Mouse (Mus musculus): Measurements from ENCODE around the gene Nxph3.

Gene Nxph3

GRCm38 (mm10) chr11:95492256-95492655 is 22.1 kb downstream of the Nxph3 start:
- DNase-seq, result peak; percentile 65

DNA sequence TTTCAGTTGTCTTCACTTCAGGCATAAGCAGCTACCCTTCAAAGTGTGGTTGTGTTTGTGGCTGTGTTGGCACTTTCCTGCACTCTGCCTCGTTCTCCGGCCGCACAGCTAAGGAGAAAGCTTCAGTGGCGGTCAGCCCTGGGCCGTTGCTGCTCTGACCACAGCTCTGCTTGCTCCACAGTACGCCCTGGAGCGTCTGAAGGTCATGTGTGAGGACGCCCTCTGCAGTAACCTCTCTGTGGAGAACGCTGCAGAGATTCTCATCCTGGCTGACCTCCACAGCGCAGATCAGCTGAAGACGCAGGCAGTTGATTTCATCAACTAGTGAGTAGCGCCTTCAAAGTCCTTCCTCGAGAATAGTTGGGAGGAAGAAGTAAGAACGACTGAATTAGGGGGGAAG is 24.3 kb downstream of the Nxph3 start:
- DNase-seq, result no peak

GRCm38 (mm10) chr11:95487237-95487636 is 27.1 kb downstream of the Nxph3 start:
- no peak for DNase-seq

DNA sequence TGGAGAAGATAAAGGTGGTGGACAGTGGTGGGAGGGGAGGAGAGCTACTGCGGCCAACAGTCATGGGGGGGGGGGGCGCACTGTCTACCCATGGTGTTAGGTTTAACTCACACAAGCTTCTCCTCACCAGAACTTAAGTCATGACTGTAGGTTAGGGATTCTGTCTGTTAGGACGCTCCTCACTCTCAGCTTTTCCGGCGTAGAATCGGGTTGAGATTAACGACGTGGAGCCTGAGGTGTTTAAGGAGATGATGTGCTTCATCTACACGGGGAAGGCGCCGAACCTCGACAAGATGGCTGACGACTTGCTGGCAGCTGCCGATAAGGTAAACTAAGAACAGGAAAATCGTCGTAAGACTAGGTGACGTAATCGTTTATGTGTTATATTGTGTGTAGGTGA is 28.7 kb downstream of the Nxph3 start:
- no peak for DNase-seq

DNA sequence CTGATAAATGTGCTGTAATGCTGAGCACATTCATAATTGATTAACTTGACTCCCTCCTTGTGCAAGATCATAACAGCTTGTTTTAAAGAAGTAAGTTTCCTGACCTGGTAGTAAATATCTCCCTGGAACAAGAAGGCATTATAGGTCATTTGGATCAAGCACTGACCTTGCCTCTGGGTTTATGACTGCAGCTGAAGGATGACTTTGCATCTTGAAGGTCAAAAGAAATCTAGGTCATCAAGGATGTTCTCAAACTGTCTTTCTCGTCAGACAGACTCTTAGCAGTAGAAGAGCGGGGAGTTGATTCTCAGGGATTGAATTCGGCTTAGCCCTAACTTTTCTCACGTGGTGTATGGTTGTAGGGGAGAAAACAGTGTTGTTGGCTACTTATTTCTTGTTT is 33.7 kb downstream of the Nxph3 start:
- no peak for DNase-seq

- DNase-seq, result no peak
These were observed 34.9 kb downstream of the Nxph3 start for GRCm38 (mm10) chr11:95479458-95479857.

DNA sequence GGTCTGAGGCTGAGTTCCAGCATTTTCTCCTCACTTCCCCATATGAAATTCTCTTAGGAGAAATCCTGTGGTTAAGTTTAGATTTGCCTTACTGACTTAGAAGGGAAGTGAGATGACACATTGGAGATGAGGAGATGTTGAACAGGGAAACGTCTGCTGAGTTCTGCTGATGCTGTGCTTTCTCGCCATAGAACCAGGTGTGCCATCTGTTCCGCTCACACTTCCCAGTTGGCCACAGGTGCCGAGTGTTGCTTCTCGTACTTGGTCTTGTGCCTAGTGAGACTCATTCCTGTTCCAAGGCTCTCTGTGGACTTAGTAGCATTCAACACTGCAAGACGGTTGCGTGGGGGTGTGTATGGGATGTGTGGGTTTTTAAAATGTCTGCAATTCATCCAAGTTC is 38.0 kb downstream of the Nxph3 start:
- no peak for DNase-seq

DNA sequence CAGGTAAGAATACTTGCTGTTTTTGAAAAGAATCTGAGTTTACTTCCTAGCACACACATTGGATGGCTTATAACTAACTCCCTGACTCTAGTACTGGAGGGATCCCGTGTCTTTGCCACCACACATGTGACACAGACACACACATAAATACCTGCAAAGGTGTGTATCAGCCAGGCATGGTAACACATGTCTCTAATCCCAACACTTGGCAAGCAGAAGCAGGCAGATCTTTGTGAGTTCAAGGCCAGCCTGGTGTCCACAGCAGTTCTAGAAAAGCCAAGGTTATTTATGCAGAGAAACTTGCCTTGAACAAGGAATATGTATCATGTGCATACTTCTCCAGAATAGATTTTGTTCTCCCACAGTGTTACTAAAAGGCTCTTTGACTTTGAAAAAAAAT is 40.9 kb downstream of the Nxph3 start:
- DNase-seq, result no peak

DNA sequence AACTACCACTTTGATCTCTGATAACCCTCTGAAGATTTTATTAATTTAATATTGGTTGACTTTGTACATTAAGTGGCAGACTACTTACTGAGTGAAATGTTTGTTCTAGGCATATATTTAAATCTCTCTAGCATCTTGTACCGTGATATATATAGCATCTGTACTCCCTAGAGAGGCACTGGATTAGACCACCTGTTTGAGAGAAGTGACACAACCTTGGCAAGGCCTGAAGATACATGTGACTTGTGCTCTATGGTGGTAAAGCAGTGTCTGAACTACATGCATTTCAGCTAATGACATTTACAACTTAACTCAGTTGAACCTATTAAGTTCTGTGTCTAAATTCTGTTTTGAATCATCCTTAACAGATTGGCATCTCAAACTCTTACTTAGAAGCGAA is 41.4 kb downstream of the Nxph3 start:
- DNase-seq, result no peak

- no peak for DNase-seq
These were observed 46.6 kb downstream of the Nxph3 start for GRCm38 (mm10) chr11:95467731-95468130.

- no peak for DNase-seq
These were observed 52.2 kb downstream of the Nxph3 start for GRCm38 (mm10) chr11:95462168-95462567.

GRCm38 (mm10) chr11:95460872-95461271 is 53.5 kb downstream of the Nxph3 start:
- no peak for DNase-seq

Data from retina, postnatal 1 day (tissue).